Mouse (Mus musculus) bone marrow, adult 2 months (tissue): ENCODE data around the gene Mrpl23.

Experiments used
- CTCF ChIP-seq: fragments of 200-500 bp; IDR thresholded peaks from 2 replicates; pipeline ENCODE4 v1.5.1; 2011; ENCODE audit warnings: low read length, control low read depth; ENCODE audit not compliant: control insufficient read depth, insufficient read depth
- POLR2A ChIP-seq: fragments of 200-500 bp; IDR thresholded peaks from 2 replicates; pipeline ENCODE4 v1.6.1; 2011; ENCODE audit warnings: low read depth, mild to moderate bottlenecking, control low read depth, low read length, borderline replicate concordance; ENCODE audit not compliant: control insufficient read depth

DNA sequence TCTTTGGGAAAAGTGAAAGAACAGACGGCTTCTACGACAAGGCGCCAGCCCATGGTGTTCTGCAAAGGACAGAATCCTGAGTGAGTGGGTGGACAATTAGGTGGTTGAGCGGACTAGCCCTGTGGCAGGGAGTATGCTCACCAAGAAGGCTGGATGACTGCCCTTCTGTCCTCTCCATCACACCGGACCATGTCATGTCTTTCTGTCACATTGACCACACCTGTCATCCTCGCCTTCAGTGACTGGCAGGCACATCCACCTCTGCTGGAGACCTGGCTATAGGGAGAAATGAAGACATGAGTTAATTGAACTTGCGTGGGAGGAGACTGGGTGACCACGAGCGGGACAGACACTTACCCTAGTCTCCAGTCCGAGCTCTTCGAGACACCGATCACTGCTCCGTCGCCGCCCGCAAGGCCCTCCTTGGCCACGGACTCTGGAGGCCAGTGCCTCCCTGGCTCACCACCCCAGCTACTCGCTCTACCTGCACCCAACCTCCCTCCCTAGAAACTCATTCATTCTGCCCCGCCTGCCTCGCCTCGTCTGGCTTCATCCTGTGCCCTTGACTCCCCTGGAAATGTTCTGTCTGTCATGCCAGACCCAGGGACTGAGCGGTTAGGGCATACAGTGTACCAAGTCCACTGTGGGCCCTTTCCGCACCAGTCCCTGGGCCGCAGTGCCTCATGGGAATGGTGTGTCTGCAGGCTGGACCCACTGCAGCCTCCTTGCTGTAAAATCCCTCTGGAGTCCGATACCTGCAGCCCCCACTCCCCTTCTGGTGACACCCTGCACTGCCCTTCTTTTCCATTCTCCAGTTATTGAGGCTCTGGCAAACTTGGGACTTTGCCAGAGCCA is 44.2 kb downstream of the Mrpl23 start:
- no peak for TF ChIP-seq POLR2A
- no peak for TF ChIP-seq CTCF
